Mouse (Mus musculus) heart, adult 2 months (tissue): ENCODE data around the gene Gnaq. TPM values are rescaled to one million over a fixed set of nuclear protein-coding genes. Genes with fewer than 3 reads are reported as not detected.

ENCODE experiments used
- DNase-seq, 2 experiments: peaks; one replicate each; pipeline ENCODE4 v3.0.0; 2021
- H3K27ac ChIP-seq: fragments of 200-600 bp; 2 replicates; pipeline ENCODE4 v1.8.1; 2022
- H3K27me3 ChIP-seq: fragments of 200-500 bp; 2 replicates; pipeline ENCODE4 v1.6.1; 2012; ENCODE audit warnings: mild to moderate bottlenecking, low read length, inconsistent platforms, mixed read lengths; ENCODE audit not compliant: control insufficient read depth, insufficient read depth
- H3K36me3 ChIP-seq: fragments of 200-500 bp; 2 replicates; pipeline ENCODE4 v1.6.1; 2012; ENCODE audit warnings: low read length, inconsistent platforms; ENCODE audit not compliant: control insufficient read depth, insufficient read depth
- H3K4me1 ChIP-seq: fragments of 200-500 bp; 2 replicates; pipeline ENCODE4 v1.6.1; 2011; ENCODE audit warnings: low read length; ENCODE audit not compliant: control insufficient read depth, insufficient read depth
- H3K4me3 ChIP-seq: fragments of 200-600 bp; 2 replicates; pipeline ENCODE4 v1.8.1; 2022
- H3K79me2 ChIP-seq: fragments of 200-500 bp; replicated peaks from 2 replicates; pipeline ENCODE4 v1.6.1; 2012; ENCODE audit warnings: mild to moderate bottlenecking, inconsistent platforms, low read length, moderate library complexity, mixed read lengths; ENCODE audit not compliant: control insufficient read depth, insufficient read depth
- H3K9ac ChIP-seq: fragments of 200-500 bp; 2 replicates; pipeline ENCODE4 v1.6.1; 2012; ENCODE audit warnings: low read depth, mild to moderate bottlenecking, control low read depth, inconsistent platforms, low read length, mixed read lengths
- CTCF ChIP-seq: fragments of 200-600 bp; IDR thresholded peaks from 2 replicates; pipeline ENCODE4 v1.8.1; 2022; ENCODE audit warnings: antibody characterized with exemption, mild to moderate bottlenecking, moderate library complexity
- EP300 ChIP-seq: fragments of 200-500 bp; IDR thresholded peaks from 2 replicates; pipeline ENCODE4 v1.6.1; 2011; ENCODE audit warnings: low read depth, low read length, control low read depth; ENCODE audit not compliant: insufficient read depth
- POLR2A ChIP-seq: fragments of 200-500 bp; IDR thresholded peaks from 2 replicates; pipeline ENCODE4 v1.6.1; 2011; ENCODE audit warnings: mild to moderate bottlenecking, low read depth, low read length, control low read depth; ENCODE audit not compliant: insufficient read depth
- WGBS: fragments of 180-500 bp; shearing (Covaris S2); methylation state at CpG from one replicate; pipeline ENCODE4 v1.1.7; 2018; 5-methylcytosine and 5-hydroxymethylcytosine counted together
- intact Hi-C: fragments of 180-260 bp; cut with DNase I; formaldehyde crosslinking; loops from one replicate; pipeline ENCODE4 v1.15.1; 2025
- polyA plus RNA-seq: library from polyadenylated mRNA; depleted of rRNA; stranded (reverse); fragments of >200 nt; gene quantifications from 2 replicates; pipeline ENCODE4 v1.2.3, GENCODE M21; 2012
- total RNA-seq, 2 experiments: library from RNA; stranded (reverse); gene quantifications; 2 replicates each; pipeline ENCODE4 v1.2.3; 2021

Gnaq gene
- total and polyA plus RNA-seq, 3 experiments = 8.4 to 23.4 (median 23.1) TPM

GRCm38 (mm10) chr19:16315525-16315924, 182.9 kb downstream of the Gnaq start:
- Histone ChIP-seq H3K4me3 (no peak overlapping the region), H3K27ac (no peak overlapping the region), H3K27me3 (no peaks in the 10 kb centered on the region), H3K9ac (no peak overlapping the region), H3K79me2 (peaks cover 1% of the 10 kb centered on the region; the same call in 1 of the 2 replicates), H3K36me3 (peaks cover 4% of the 10 kb centered on the region; the same call in 1 of the 2 replicates), H3K4me1 (peaks cover 1% of the 10 kb centered on the region)
- intact Hi-C loops = no loop called here
- no peak for TF ChIP-seq POLR2A
- TF ChIP-seq EP300 = no peak
- no peak for TF ChIP-seq CTCF
- 90% methylated on average over 4 of the region's 4 CpGs for WGBS
- DNase-seq = no peak

GRCm38 (mm10) chr19:16318128-16318811, 185.6 kb downstream of the Gnaq start:
- H3K27me3 ChIP-seq = no peaks in the 10 kb centered on the region
- no peak overlapping the region for H3K4me3 ChIP-seq
- no peaks in the 10 kb centered on the region; the same call in 1 of the 2 replicates for H3K4me1 ChIP-seq
- DNase-seq = no peak
- TF ChIP-seq EP300 (no peak), CTCF (no peak)
- no peaks in the 10 kb centered on the region; the same call in 1 of the 2 replicates for H3K79me2 ChIP-seq
- WGBS = 54% methylated on average over 14 of the region's 14 CpGs
- peaks cover 7% of the 10 kb centered on the region; the same call in 1 of the 2 replicates for H3K36me3 ChIP-seq
- no peak overlapping the region for H3K9ac ChIP-seq
- intact Hi-C loops = no loop called here
- H3K27ac ChIP-seq = no peak overlapping the region

GRCm38 (mm10) chr19:16319986-16320385, 187.4 kb downstream of the Gnaq start:
- no peaks in the 10 kb centered on the region for H3K27me3 ChIP-seq
- intact Hi-C loops = loop anchor here (5.0 kb wide), 1 partner anchor 48 kb away; no protein-coding TSS in a partner anchor
- 78% methylated on average over 7 of the region's 7 CpGs for WGBS
- H3K27ac ChIP-seq = no peak overlapping the region
- no peaks in the 10 kb centered on the region; the same call in 1 of the 2 replicates for H3K4me1 ChIP-seq
- peaks cover 7% of the 10 kb centered on the region; the same call in 1 of the 2 replicates for H3K36me3 ChIP-seq
- H3K79me2 ChIP-seq = no peaks in the 10 kb centered on the region; the same call in 1 of the 2 replicates
- TF ChIP-seq CTCF (no peak), EP300 (no peak), POLR2A (no peak)
- no peak for DNase-seq
- no peak overlapping the region for H3K4me3 ChIP-seq
- no peak overlapping the region for H3K9ac ChIP-seq

- WGBS = 87% methylated on average over 6 of the region's 6 CpGs
Observed at GRCm38 (mm10) chr19:16322986-16323385, 190.4 kb downstream of the Gnaq start.

GRCm38 (mm10) chr19:16324239-16324638, 191.6 kb downstream of the Gnaq start:
- Histone ChIP-seq H3K79me2 (no peaks in the 10 kb centered on the region; the same call in 1 of the 2 replicates), H3K27me3 (no peaks in the 10 kb centered on the region), H3K4me1 (peaks cover 9% of the 10 kb centered on the region), H3K9ac (no peak overlapping the region), H3K27ac (no peak overlapping the region), H3K4me3 (no peak overlapping the region), H3K36me3 (peaks cover 8% of the 10 kb centered on the region)
- DNase-seq = no peak
- intact Hi-C loops = loop anchor here (5.0 kb wide), 1 partner anchor 52 kb away; no protein-coding TSS in a partner anchor
- WGBS = 91% methylated on average over 3 of the region's 3 CpGs
- peak; percentile 42 for TF ChIP-seq CTCF
- TF ChIP-seq EP300 = no peak

More at GRCm38 (mm10) chr19:16322986-16323385, 190.4 kb downstream of the Gnaq start:
- H3K4me1 ChIP-seq = peaks cover 8% of the 10 kb centered on the region
- intact Hi-C loops = loop anchor here (5.0 kb wide), 1 partner anchor 51 kb away; no protein-coding TSS in a partner anchor
- H3K9ac ChIP-seq = no peak overlapping the region
- no peaks in the 10 kb centered on the region for H3K27me3 ChIP-seq
- H3K36me3 ChIP-seq = peaks cover 8% of the 10 kb centered on the region
- no peak for DNase-seq
- no peak overlapping the region for H3K4me3 ChIP-seq
- H3K79me2 ChIP-seq = no peaks in the 10 kb centered on the region; the same call in 1 of the 2 replicates
- TF ChIP-seq EP300 = no peak
- TF ChIP-seq POLR2A = no peak
- TF ChIP-seq CTCF = no peak
- no peak overlapping the region for H3K27ac ChIP-seq

GRCm38 (mm10) chr19:16325911-16326310, 193.3 kb downstream of the Gnaq start:
- peaks cover 8% of the 10 kb centered on the region for H3K36me3 ChIP-seq
- no peaks in the 10 kb centered on the region for H3K27me3 ChIP-seq
- intact Hi-C loops = loop anchor here (5.0 kb wide), 1 partner anchor 194 kb away; the partner anchor contains the start of gene Gnaq
- TF ChIP-seq CTCF (no peak), EP300 (no peak), POLR2A (no peak)
- H3K27ac ChIP-seq = peak overlapping the region; percentile 34; the same call in 1 of the 2 replicates
- H3K4me3 ChIP-seq = no peak overlapping the region
- H3K9ac ChIP-seq = no peak overlapping the region
- H3K79me2 ChIP-seq = no peaks in the 10 kb centered on the region; the same call in 1 of the 2 replicates
- DNase-seq = peak in 1 of 2 experiments; percentile 35
- WGBS = 38% methylated on average over 8 of the region's 8 CpGs
- H3K4me1 ChIP-seq = peaks cover 9% of the 10 kb centered on the region
